Mouse (Mus musculus) heart, embryonic 12.5 days (tissue): ENCODE measurements at regions not wholly inside any gene's neighbourhood (a gene's known extent, or its start where the extent isn't known, plus 50 kb on each side); places are given as distances from the start of the nearest gene placed in this dataset.

Experiments
- ATAC-seq: fragments of 200-750 bp; cut with Nextera tagmentation; 2 replicates; pipeline ENCODE4 v1.8.0; 2017; ENCODE audit warnings: moderate TSS enrichment, moderate library complexity; ENCODE audit not compliant: insufficient number of reproducible peaks, low FRiP score
- H3K27ac ChIP-seq: fragments of 300-500 bp; sonication (generic); 2 replicates; pipeline ENCODE4 v1.5.1; 2016; ENCODE audit warnings: mild to moderate bottlenecking, moderate library complexity; ENCODE audit not compliant: poor library complexity, severe bottlenecking
- H3K27me3 ChIP-seq: fragments of 300-500 bp; sonication (generic); replicated peaks from 2 replicates; pipeline ENCODE4 v1.6.1; 2016; ENCODE audit warnings: mild to moderate bottlenecking, moderate library complexity
- H3K36me3 ChIP-seq: fragments of 300-500 bp; sonication (generic); 2 replicates; pipeline ENCODE4 v1.6.1; 2016; ENCODE audit warnings: mild to moderate bottlenecking, moderate library complexity
- H3K4me1 ChIP-seq: fragments of 300-500 bp; sonication (generic); replicated peaks from 2 replicates; pipeline ENCODE4 v1.6.1; 2016; ENCODE audit warnings: mild to moderate bottlenecking
- H3K4me2 ChIP-seq: fragments of 300-500 bp; sonication (generic); 2 replicates; pipeline ENCODE4 v1.6.1; 2016; ENCODE audit warnings: mild to moderate bottlenecking, moderate library complexity
- H3K4me3 ChIP-seq: fragments of 300-500 bp; sonication (generic); 2 replicates; pipeline ENCODE4 v1.5.1; 2016; ENCODE audit warnings: mild to moderate bottlenecking
- H3K9ac ChIP-seq: fragments of 300-500 bp; sonication (generic); 2 replicates; pipeline ENCODE4 v1.6.1; 2016; ENCODE audit warnings: mild to moderate bottlenecking, moderate library complexity
- H3K9me3 ChIP-seq: fragments of 300-500 bp; sonication (generic); replicated peaks from 2 replicates; pipeline ENCODE4 v1.6.1; 2016; ENCODE audit warnings: mild to moderate bottlenecking, moderate library complexity
- WGBS: fragments of 180-500 bp; shearing (Covaris S2); methylation state at CpG from one replicate; pipeline ENCODE4 v1.1.7; 2016; 5-methylcytosine and 5-hydroxymethylcytosine counted together

GRCm38 (mm10) chr11:52655720-52656474 is 108.5 kb upstream of the Fstl4 start:
- ATAC-seq = no peak
- H3K4me1 ChIP-seq = peaks cover under 1% of the 10 kb centered on the region; the same call in 1 of the 2 replicates
- no peaks in the 10 kb centered on the region for H3K27me3 ChIP-seq
- H3K9ac ChIP-seq = no peak overlapping the region
- H3K4me2 ChIP-seq = no peak overlapping the region
- H3K4me3 ChIP-seq = no peak overlapping the region
- WGBS = 59% methylated on average over 2 of the region's 2 CpGs
- H3K27ac ChIP-seq = no peak overlapping the region
- H3K36me3 ChIP-seq = no peaks in the 10 kb centered on the region
- H3K9me3 ChIP-seq = no peaks in the 10 kb centered on the region

- H3K27me3 ChIP-seq = no peaks in the 10 kb centered on the region
- no peak for ATAC-seq
- H3K9ac ChIP-seq = no peak overlapping the region; the same call in 1 of the 2 replicates
- no peaks in the 10 kb centered on the region for H3K4me1 ChIP-seq
- no peak overlapping the region for H3K27ac ChIP-seq
- 85% methylated on average over 12 of the region's 12 CpGs for WGBS
- no peaks in the 10 kb centered on the region for H3K9me3 ChIP-seq
- no peak overlapping the region for H3K4me3 ChIP-seq
- no peak overlapping the region for H3K4me2 ChIP-seq
- H3K36me3 ChIP-seq = no peaks in the 10 kb centered on the region
These were observed 103.2 kb upstream of the Fstl4 start for GRCm38 (mm10) chr11:52661234-52661633.

GRCm38 (mm10) chr11:52661894-52662593 is 102.4 kb upstream of the Fstl4 start:
- WGBS = 76% methylated on average over 15 of the region's 15 CpGs
- H3K9ac ChIP-seq = no peak overlapping the region

GRCm38 (mm10) chr11:52665343-52665742 is 99.1 kb upstream of the Fstl4 start:
- ATAC-seq = no peak
- Histone ChIP-seq H3K9me3 (peaks cover 6% of the 10 kb centered on the region; the same call in 1 of the 2 replicates), H3K4me1 (no peaks in the 10 kb centered on the region), H3K27ac (no peak overlapping the region), H3K36me3 (no peaks in the 10 kb centered on the region), H3K27me3 (no peaks in the 10 kb centered on the region), H3K9ac (no peak overlapping the region), H3K4me2 (no peak overlapping the region), H3K4me3 (no peak overlapping the region)
- 64% methylated on average over 1 of the region's 1 CpGs for WGBS

More at GRCm38 (mm10) chr11:52661894-52662593, 102.4 kb upstream of the Fstl4 start:
- no peaks in the 10 kb centered on the region for H3K4me1 ChIP-seq
- no peaks in the 10 kb centered on the region for H3K9me3 ChIP-seq
- H3K4me3 ChIP-seq = no peak overlapping the region
- H3K36me3 ChIP-seq = no peaks in the 10 kb centered on the region
- no peak overlapping the region for H3K4me2 ChIP-seq
- no peaks in the 10 kb centered on the region for H3K27me3 ChIP-seq
- H3K27ac ChIP-seq = no peak overlapping the region
- ATAC-seq = no peak

GRCm38 (mm10) chr11:52675022-52675421 is 89.4 kb upstream of the Fstl4 start:
- no peak overlapping the region for H3K9ac ChIP-seq
- no peak overlapping the region for H3K4me3 ChIP-seq
- H3K27ac ChIP-seq = no peak overlapping the region
- H3K36me3 ChIP-seq = no peaks in the 10 kb centered on the region
- H3K9me3 ChIP-seq = 0 out of 2 replicates have a peak, but pooled peaks cover 2% of the 10 kb centered on the region
- WGBS = 66% methylated on average over 6 of the region's 6 CpGs
- peaks cover 15% of the 10 kb centered on the region for H3K4me1 ChIP-seq
- H3K27me3 ChIP-seq = no peaks in the 10 kb centered on the region
- no peak overlapping the region for H3K4me2 ChIP-seq
- ATAC-seq = no peak

- Histone ChIP-seq H3K36me3 (no peaks in the 10 kb centered on the region), H3K9ac (no peak overlapping the region), H3K9me3 (peaks cover 9% of the 10 kb centered on the region), H3K4me2 (no peak overlapping the region), H3K4me1 (peaks cover 15% of the 10 kb centered on the region), H3K27me3 (no peaks in the 10 kb centered on the region), H3K4me3 (no peak overlapping the region), H3K27ac (no peak overlapping the region)
- WGBS = 86% methylated on average over 4 of the region's 4 CpGs
- ATAC-seq = no peak
These were observed 86.2 kb upstream of the Fstl4 start for GRCm38 (mm10) chr11:52678259-52678658.

- no peak overlapping the region for H3K9ac ChIP-seq
- H3K4me3 ChIP-seq = no peak overlapping the region
- no peak for ATAC-seq
- H3K27ac ChIP-seq = no peak overlapping the region
- WGBS = 84% methylated on average over 2 of the region's 2 CpGs
- H3K9me3 ChIP-seq = peaks cover 11% of the 10 kb centered on the region
- H3K27me3 ChIP-seq = no peaks in the 10 kb centered on the region
- H3K4me2 ChIP-seq = no peak overlapping the region
- no peaks in the 10 kb centered on the region for H3K4me1 ChIP-seq
- no peaks in the 10 kb centered on the region for H3K36me3 ChIP-seq
These were observed 79.0 kb upstream of the Fstl4 start for GRCm38 (mm10) chr11:52685436-52685835.

- H3K9me3 ChIP-seq = no peaks in the 10 kb centered on the region
- H3K4me2 ChIP-seq = no peak overlapping the region
- no peak overlapping the region for H3K27ac ChIP-seq
- ATAC-seq = no peak
- no peak overlapping the region for H3K9ac ChIP-seq
- no peaks in the 10 kb centered on the region for H3K27me3 ChIP-seq
- no peak overlapping the region for H3K4me3 ChIP-seq
- 71% methylated on average over 3 of the region's 3 CpGs for WGBS
- H3K4me1 ChIP-seq = no peaks in the 10 kb centered on the region
- H3K36me3 ChIP-seq = no peaks in the 10 kb centered on the region
These were observed 71.7 kb upstream of the Fstl4 start for GRCm38 (mm10) chr11:52692701-52693100.

GRCm38 (mm10) chr11:52701682-52702081 is 62.8 kb upstream of the Fstl4 start:
- WGBS = 83% methylated on average over 10 of the region's 10 CpGs
- Histone ChIP-seq H3K4me2 (no peak overlapping the region), H3K27me3 (no peaks in the 10 kb centered on the region), H3K4me1 (no peaks in the 10 kb centered on the region), H3K9me3 (no peaks in the 10 kb centered on the region), H3K27ac (no peak overlapping the region), H3K9ac (no peak overlapping the region), H3K36me3 (no peaks in the 10 kb centered on the region), H3K4me3 (no peak overlapping the region)
- ATAC-seq = no peak

- Histone ChIP-seq H3K4me2 (no peak overlapping the region), H3K4me1 (no peaks in the 10 kb centered on the region), H3K36me3 (no peaks in the 10 kb centered on the region), H3K27ac (no peak overlapping the region), H3K27me3 (no peaks in the 10 kb centered on the region), H3K9me3 (no peaks in the 10 kb centered on the region), H3K4me3 (no peak overlapping the region), H3K9ac (no peak overlapping the region)
- WGBS = 76% methylated on average over 4 of the region's 4 CpGs
- ATAC-seq = no peak
These were observed 61.0 kb upstream of the Fstl4 start for GRCm38 (mm10) chr11:52703391-52703790.
